Mouse (Mus musculus) heart, embryonic 16.5 days (tissue): ENCODE measurements around the gene Arhgap10. TPM values are rescaled to one million over a fixed set of nuclear protein-coding genes. Genes with fewer than 3 reads are reported as not detected.

Source experiments
- ATAC-seq: fragments of 200-750 bp; cut with Nextera tagmentation; replicated peaks from 2 replicates; pipeline ENCODE4 v1.8.0; 2017; ENCODE audit warnings: moderate number of reproducible peaks; ENCODE audit not compliant: insufficient read depth, low FRiP score; ENCODE audit errors: extremely low read depth
- H3K27ac ChIP-seq: fragments of 300-500 bp; sonication (generic); 2 replicates; pipeline ENCODE4 v1.5.1; 2014; ENCODE audit warnings: mild to moderate bottlenecking, low read length, control low read depth, moderate library complexity
- H3K27me3 ChIP-seq: fragments of 300-500 bp; sonication (generic); 2 replicates; pipeline ENCODE4 v1.6.1; 2014; ENCODE audit warnings: low read length, mixed read lengths; ENCODE audit not compliant: control insufficient read depth, insufficient read depth
- H3K36me3 ChIP-seq: fragments of 300-500 bp; sonication (generic); 2 replicates; pipeline ENCODE4 v1.6.1; 2014; ENCODE audit not compliant: control insufficient read depth, insufficient read depth
- H3K4me1 ChIP-seq: fragments of 300-500 bp; sonication (generic); 2 replicates; pipeline ENCODE4 v1.6.1; 2014; ENCODE audit warnings: low read length, mixed read lengths; ENCODE audit not compliant: control insufficient read depth, insufficient read depth
- H3K4me2 ChIP-seq: fragments of 300-500 bp; sonication (generic); 2 replicates; pipeline ENCODE4 v1.6.1; 2014; ENCODE audit warnings: low read depth, mild to moderate bottlenecking, control low read depth, low read length
- H3K4me3 ChIP-seq: fragments of 300-500 bp; sonication (generic); 2 replicates; pipeline ENCODE4 v1.5.1; 2014; ENCODE audit warnings: mild to moderate bottlenecking, control low read depth, low read length
- H3K9ac ChIP-seq: fragments of 300-500 bp; sonication (generic); 2 replicates; pipeline ENCODE4 v1.6.1; 2014; ENCODE audit warnings: low read length, control low read depth
- H3K9me3 ChIP-seq: fragments of 300-500 bp; sonication (generic); replicated peaks from 2 replicates; pipeline ENCODE4 v1.6.1; 2016; ENCODE audit warnings: low read length; ENCODE audit not compliant: control insufficient read depth
- WGBS: fragments of 180-500 bp; shearing (Covaris S2); extraction: QIAGEN DNeasy Blood & Tissue Kit; methylation state at CpG from one replicate; pipeline ENCODE4 v1.1.7; 2014; 5-methylcytosine and 5-hydroxymethylcytosine counted together
- polyA plus RNA-seq: library from polyadenylated mRNA; unstranded; fragments of >200 nt; fragmentation: Nextera tagmentation; extraction: Ambion mirVana; gene quantifications from 2 replicates; pipeline ENCODE4 v1.2.1, GENCODE M21; 2015

Arhgap10 gene
- polyA plus RNA-seq, 1 experiment from 2014 or later, result 33.9 TPM

GRCm38 (mm10) chr8:77214665-77215064 lies 303.1 kb downstream of the Arhgap10 start:
- ATAC-seq, result no peak
- H3K9ac ChIP-seq, result no peak overlapping the region
- peaks cover 13% of the 10 kb centered on the region for H3K4me1 ChIP-seq
- H3K27me3 ChIP-seq, result no peaks in the 10 kb centered on the region
- H3K4me2 ChIP-seq, result peak overlapping the region; percentile 46
- WGBS, result 41% methylated on average over 8 of the region's 8 CpGs
- no peak overlapping the region for H3K4me3 ChIP-seq
- no peaks in the 10 kb centered on the region for H3K36me3 ChIP-seq
- H3K9me3 ChIP-seq, result no peaks in the 10 kb centered on the region
- H3K27ac ChIP-seq, result peak overlapping the region; percentile 41; the same call in 1 of the 2 replicates

GRCm38 (mm10) chr8:77213893-77214464 lies 303.8 kb downstream of the Arhgap10 start:
- H3K4me2 ChIP-seq, result no peak overlapping the region
- WGBS, result 62% methylated on average over 3 of the region's 3 CpGs

GRCm38 (mm10) chr8:77209297-77209696 lies 308.5 kb downstream of the Arhgap10 start:
- no peak overlapping the region for H3K27ac ChIP-seq
- WGBS, result 81% methylated on average over 3 of the region's 3 CpGs
- no peak overlapping the region for H3K4me3 ChIP-seq
- no peaks in the 10 kb centered on the region for H3K36me3 ChIP-seq
- no peak overlapping the region for H3K4me2 ChIP-seq
- ATAC-seq, result no peak
- no peaks in the 10 kb centered on the region for H3K27me3 ChIP-seq
- no peak overlapping the region for H3K9ac ChIP-seq
- peaks cover 5% of the 10 kb centered on the region for H3K4me1 ChIP-seq
- H3K9me3 ChIP-seq, result no peaks in the 10 kb centered on the region

More at GRCm38 (mm10) chr8:77213893-77214464, 303.8 kb downstream of the Arhgap10 start:
- Histone ChIP-seq H3K27me3 (no peaks in the 10 kb centered on the region), H3K36me3 (no peaks in the 10 kb centered on the region), H3K9ac (no peak overlapping the region), H3K27ac (no peak overlapping the region), H3K9me3 (no peaks in the 10 kb centered on the region), H3K4me3 (no peak overlapping the region), H3K4me1 (peaks cover 13% of the 10 kb centered on the region)
- no peak for ATAC-seq

Other genes starting within 250 kb of the Arhgap10 start
- gene Prmt9, start 31.4 kb upstream of the Arhgap10 start, polyA plus RNA-seq, result 15.3 and 15.7 TPM in 2 replicates
- gene Tmem184c, start 92.7 kb upstream of the Arhgap10 start, polyA plus RNA-seq, result 19.9 and 23.6 TPM in 2 replicates
- gene Ednra, start 206.5 kb upstream of the Arhgap10 start, polyA plus RNA-seq, result 39.9 and 40.1 TPM in 2 replicates